Mouse (Mus musculus): ENCODE data around the gene Tor1b.

Gene Tor1b

DNA sequence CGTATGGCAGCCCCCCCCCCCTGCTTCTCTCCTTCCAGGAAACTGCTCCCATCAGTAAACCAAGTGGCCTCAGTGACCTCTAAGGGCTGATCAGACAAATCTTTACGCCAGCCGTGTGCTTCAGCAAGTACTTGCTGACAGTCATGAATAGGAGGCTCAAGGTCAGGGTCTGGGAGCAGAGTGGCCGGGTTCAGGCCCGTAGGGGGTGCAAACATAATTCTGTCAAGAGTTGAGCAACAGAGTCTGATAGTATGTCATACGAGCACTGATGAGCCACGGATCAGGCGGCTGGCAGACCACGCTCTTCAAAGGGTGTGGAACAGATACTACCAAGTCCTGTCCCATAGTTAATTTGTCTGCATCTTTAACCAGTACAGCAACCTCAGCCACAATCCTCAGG is 37.5 kb downstream of the Tor1b start:
- DNase-seq (ENCODE audit: low spot score) = no peak

- DNase-seq (ENCODE audit: low spot score) = no peak
These were observed 42.1 kb downstream of the Tor1b start for GRCm38 (mm10) chr2:30994853-30995252.

GRCm38 (mm10) chr2:30995432-30995996 is 42.8 kb downstream of the Tor1b start:
- no peak for DNase-seq (ENCODE audit: low spot score)

DNA sequence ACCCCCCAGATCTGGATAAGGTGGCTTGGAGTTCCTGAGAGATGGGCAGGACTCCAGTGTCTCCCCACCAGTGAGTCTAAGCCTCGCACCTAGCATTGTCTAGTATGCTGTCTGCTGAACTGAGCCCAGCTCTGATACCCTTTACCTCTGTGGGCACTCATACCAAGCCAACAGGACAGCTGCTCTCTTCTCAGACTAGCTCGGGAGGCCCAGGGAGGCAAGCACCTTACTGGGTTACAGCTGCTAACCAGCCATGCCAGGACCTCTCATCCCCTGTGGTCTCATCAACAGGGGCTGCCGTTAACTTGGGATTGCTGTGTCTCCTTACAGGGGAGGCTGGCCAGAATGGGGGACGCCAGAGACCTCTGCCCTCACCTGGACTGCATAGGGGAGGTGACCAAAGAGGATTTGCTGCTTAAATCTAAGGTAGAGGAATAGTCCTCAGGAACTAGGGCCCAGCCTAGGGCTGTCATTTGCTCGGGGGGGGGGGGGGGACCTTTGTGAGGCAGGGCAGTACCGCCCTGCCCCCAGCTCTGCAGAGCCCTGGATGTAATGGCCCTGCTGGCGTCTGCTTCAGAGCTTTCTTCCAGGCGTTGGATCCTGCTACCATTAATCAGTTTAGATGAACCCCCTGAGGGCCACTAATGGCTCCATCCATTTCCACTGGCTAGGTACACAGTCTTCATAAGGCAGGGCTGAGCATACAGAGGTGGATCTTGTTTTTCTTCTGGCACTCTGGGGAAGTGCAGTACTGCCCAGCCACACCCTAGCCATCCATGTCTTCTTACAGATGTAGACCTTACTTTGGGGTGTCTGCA is 45.9 kb downstream of the Tor1b start:
- no peak for DNase-seq (ENCODE audit: low spot score)

DNA sequence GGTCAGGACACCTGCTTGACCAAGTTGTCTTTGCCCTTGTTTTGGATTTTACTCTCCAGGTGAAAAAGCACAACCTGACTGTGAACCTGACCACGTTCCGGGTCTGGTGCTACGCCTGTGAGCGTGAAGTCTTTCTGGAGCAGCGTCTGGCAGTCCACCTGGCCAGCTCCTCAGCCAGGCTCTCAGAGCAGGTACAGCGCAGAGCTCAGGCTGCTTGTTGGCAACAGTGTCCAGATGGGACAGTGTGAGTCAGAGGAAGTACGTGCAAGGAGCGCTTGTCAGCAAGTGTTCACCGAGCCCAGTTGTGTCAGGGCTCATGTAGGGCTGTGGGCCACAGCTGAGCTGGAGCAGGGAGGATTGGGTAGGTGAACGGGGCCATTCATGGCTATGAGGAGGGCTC is 50.1 kb downstream of the Tor1b start:
- DNase-seq (ENCODE audit: low spot score) = no peak

DNA sequence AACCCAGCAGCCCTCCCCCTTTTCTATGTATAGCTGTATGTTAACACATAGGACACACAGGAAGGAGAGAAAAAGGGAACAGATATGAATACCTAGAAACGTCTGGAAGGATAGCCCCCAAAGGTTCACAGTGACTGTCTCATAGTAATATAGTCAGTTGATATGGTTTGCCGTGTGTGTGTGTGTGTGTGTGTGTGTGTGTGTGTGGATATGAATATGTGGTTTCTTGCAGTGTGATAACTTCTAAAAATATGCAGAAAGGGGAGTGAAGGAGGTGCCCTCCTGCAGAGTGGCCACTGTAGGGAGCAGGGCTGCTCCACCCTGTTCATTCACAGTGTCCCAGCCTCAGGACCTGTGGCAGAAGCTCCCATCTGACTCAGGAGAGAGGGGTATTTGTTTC is 52.7 kb downstream of the Tor1b start:
- DNase-seq (ENCODE audit: low spot score) = no peak

DNA sequence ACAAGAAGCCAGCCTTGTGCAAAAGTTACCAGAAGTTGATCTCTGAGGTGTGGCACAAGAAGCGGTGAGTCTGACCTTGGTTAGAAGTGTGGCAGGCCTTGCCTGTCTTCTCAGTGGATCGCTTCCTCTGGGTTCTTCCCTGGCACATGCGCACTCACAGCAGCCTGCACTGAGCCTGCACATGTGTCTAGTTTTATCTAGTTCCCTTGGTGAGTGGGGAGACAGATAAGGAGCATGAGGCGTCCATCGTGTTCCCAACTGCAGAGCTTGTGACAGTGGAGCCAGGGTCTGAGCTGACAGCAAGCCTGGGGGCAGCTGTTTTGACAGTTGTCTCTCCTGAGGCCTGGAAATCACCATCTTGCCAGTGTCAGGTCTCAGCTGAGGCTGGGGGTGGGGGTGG is 53.7 kb downstream of the Tor1b start:
- peak; percentile 47 for DNase-seq (ENCODE audit: low spot score)

GRCm38 (mm10) chr2:31007208-31007607 is 54.4 kb downstream of the Tor1b start:
- no peak for DNase-seq (ENCODE audit: low spot score)
